Mouse (Mus musculus) spleen, adult 10 weeks (tissue): ENCODE results near the gene Mtcp1. TPM values are rescaled to one million over a fixed set of nuclear protein-coding genes. Genes with fewer than 3 reads are reported as not detected.

Experiments used
- polyA plus RNA-seq: library from polyadenylated mRNA; stranded (reverse); fragments of 350-450 nt; fragmentation: Illumina TruSeq; extraction: RNeasy Lipid Tissue Mini Kit (QIAGEN cat#74804); gene quantifications from one replicate; pipeline ENCODE4 v1.2.3, GENCODE M21; 2015; ENCODE audit warnings: low replicate concordance; ENCODE audit not compliant: insufficient read depth

The Mtcp1 gene
- polyA plus RNA-seq = 29.6 TPM

GRCm38 (mm10) chrX:75415936-75416785, at the start of gene Mtcp1, which contains the start of the genes Cmc4 and Brcc3:
Gene Mtcp1 (minus strand): TSS chrX:75416588.
Gene Cmc4 (minus strand): TSS chrX:75416584.
Gene Brcc3 (plus strand): TSS chrX:75416628.

DNA sequence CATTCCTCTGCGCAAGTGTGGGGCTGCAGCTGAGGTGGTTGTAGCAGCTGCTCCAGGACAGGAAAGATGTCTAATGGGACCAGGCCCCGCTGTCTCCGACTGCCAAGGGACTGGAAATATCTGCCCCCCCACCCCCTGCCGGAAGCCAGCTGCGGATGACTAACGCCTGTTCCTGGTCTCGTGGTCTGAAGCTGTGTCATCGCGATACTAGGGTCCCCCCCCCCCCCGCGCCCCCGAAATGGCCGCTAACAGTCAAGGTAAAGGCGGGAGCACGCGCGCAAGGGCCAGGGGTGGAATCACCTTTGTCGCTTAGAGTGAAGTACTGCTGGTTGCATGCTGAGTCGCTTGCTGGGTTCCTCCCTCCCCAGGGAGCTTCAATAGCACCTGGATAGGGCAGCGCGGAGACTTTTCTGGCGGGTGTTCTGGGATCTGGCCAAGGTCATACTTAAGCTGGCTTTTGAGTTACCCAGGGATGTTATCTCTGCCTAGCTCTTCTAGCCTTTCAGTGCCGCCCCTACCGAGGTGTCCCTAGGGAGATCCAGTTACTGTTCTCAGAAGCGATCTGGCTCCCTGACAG, 34.1 kb downstream of the Mtcp1 start, which contains the start of the genes Fundc2 and F8:
Gene Fundc2 (plus strand): TSS at position 205 of the 577 bp plus-strand sequence.
Gene F8 (minus strand): TSS at position 421 of the 577 bp plus-strand sequence.

Other genes starting within 250 kb of the Mtcp1 start
- gene Fundc2, start 34.2 kb downstream of the Mtcp1 start, polyA plus RNA-seq = 57.7 TPM
- gene F8, start 34.0 kb downstream of the Mtcp1 start, polyA plus RNA-seq = 3.7 TPM
- gene Cmc4, start within 50 bp of the Mtcp1 start, polyA plus RNA-seq = 36.5 TPM
- 46.8 TPM for gene Brcc3, start within 50 bp of the Mtcp1 start, polyA plus RNA-seq
- 111 TPM for gene Vbp1, start 97.7 kb upstream of the Mtcp1 start, polyA plus RNA-seq
- 0.55 TPM for gene Rab39b, start 161.6 kb upstream of the Mtcp1 start, polyA plus RNA-seq